Mouse (Mus musculus) gastrocnemius, adult 18-20 months (tissue): ENCODE results near the gene Dock7. TPM values are rescaled to one million over a fixed set of nuclear protein-coding genes. Genes with fewer than 3 reads are reported as not detected.

Experiments
- DNase-seq: peaks from one replicate; pipeline ENCODE4 v3.0.0; 2021; ENCODE audit warnings: low spot score
- total RNA-seq, 2 experiments: library from RNA; stranded (reverse); gene quantifications; 2 replicates each; pipeline ENCODE4 v1.2.3; 2021

Gene Dock7
- total RNA-seq, 2 experiments from 2014 or later, result 5.9 to 7.0 TPM

DNA sequence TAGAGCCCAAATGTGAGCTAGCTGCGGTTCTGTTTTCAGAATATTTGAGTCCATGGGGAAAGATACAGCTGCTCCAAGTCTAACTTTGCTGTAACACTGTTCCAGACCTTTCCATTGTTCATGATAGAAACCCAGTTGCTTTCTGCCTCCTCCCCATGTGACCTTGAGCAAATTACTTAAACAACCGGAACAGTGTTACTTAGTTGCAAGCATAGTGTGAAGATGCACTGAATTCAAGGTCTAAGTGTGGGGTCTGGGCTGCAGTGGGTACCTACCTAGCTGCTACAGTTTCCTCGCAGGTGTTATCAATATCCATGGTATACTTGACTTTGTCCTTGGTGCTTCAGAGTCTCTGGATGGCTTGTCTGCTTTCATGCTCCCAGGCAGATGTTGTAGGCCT, 1.3 kb upstream of the Dock7 start:
- DNase-seq, result no peak

- DNase-seq, result no peak
Observed at GRCm38 (mm10) chr4:99121123-99121755, 524 bp upstream of the Dock7 start.

DNA sequence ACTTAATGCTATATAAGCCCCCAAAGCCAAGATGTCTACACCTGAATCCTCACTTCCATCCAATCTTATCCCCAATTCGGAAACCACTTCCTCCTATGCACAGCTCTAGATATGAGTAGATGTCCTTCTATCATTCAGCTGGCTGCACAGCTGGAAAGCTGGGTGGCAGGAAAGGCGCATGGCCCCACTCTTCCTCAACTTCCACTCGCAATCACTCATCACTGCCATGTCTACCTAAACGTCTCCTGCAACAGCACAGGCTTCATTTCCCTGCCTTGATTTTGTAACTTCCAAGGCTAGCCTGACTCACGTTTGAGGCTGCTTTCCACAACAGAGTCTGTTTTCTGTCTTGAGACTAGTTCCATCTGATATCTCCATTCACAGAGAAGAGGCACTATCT, 1.7 kb downstream of the Dock7 start:
- DNase-seq, result no peak

DNA sequence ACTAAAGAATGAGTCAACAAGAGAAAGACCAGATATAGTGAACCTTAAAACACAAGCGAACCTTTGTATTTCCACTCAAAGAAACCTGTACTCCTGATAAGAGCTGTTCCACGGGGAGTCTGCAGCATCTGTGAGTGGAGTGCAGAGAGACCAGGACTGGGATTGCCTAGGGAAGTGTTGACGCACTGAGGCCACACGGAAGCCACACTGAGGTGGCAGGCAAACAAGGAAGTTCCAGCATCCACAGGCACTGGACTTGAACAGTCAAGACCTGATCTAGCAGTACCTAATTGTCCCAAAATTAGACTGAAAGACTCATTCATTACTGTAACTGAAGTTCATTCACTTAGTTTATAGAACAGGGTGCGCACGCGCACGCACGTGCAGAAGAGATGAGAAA, 4.9 kb downstream of the Dock7 start:
- no peak for DNase-seq

DNA sequence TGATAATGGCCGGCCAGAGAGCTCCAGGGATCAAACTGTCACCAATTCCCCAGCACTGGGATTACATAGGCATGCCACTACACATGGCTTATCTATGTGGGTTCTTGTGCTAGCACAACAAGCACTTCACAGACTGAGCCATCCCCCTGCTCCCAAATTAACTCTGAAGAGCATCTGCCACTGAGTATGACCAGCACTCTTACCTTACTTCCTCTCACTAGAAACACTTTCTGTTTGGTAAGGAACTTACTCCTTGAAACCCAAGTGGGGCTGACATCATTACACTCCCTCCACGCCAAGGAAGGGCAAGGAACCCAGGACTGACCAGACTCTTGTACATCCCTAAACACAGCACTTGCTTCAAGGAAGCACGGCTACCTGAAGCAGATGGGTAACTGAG, 9.0 kb downstream of the Dock7 start:
- DNase-seq, result no peak

GRCm38 (mm10) chr4:99108817-99109216, 11.9 kb downstream of the Dock7 start:
- no peak for DNase-seq

DNA sequence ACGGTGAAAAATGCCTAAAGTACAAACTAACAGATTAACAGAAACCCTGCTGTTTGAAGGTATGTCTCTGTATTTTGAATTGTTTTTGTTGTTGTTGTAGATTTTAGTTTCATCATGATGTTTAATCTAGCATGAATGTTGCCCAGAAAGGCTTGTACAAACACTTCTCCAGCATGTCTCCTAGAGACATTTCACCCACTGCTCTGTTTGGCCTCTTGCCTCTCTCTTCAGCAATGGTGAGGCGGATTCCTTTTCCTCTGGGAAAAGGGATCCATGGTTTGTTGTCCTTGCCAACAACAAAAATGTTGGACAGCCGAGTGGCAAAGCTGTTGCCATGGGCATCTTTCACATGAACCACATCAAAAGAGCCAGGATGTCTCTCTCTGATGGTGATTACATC, 17.9 kb downstream of the Dock7 start:
- DNase-seq, result no peak

DNA sequence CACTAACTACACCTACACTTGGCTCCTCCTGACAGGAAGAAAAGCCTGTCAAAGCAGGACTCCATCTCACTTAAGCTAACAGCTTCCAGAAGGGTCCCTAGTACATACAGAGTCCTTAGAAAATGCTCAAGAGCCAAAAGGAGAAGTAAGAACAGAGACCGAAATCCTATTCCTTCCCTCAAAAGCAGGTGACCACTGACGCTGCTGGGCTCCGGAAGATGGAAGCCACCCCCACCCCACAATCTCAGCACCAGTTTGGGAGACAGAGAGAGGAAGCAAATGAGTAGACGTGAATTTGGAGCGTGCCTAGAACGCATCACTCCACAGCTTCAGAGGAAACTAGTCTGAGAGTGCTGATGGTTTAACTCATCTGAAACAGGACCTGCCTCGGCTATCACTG, 20.0 kb downstream of the Dock7 start:
- DNase-seq, result no peak

DNA sequence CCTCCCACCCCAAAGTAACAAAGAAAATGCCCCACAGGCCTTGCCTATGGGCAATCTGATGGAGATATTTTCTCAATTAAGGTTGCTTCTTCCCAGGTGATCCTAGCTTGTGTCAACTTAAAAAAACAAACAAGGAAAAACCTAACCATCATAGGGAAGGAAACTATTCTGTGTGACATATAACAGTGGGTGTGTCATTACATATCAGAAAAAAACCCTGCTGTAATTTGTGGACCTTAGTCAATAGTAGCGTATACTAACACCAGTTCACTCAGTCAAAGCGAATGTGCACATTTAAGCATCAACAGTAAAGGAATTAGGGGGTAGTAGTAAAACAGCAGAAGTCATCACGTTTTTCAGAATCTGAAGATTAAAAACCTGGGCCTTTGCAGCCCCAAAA, 28.9 kb downstream of the Dock7 start:
- DNase-seq, result no peak

DNA sequence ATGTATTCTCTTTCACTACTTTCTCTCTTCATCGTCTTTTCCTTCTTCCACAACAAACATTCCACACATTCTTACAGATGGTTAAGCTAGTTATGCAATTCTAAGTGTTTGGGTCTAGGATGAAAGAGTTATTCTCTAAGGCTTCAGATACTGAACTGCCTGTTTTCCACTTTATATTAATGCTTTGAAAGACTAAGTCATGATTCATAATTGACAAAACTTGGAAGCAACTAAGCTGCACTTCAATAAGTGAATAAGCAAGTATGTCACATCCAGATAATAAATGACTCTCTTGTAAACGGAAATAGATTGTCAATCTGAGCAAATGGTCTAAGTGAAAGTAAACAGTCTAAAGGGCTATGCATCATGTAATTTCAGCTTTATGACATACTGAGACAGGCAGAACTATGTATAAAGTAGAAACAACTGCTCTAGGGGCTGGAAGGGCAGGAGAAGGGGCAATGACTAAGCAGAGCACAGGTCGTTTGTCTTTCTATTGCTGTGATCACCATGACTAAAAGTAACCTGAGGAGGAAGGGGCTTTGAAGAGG, 29.5 kb downstream of the Dock7 start:
- DNase-seq, result no peak

DNA sequence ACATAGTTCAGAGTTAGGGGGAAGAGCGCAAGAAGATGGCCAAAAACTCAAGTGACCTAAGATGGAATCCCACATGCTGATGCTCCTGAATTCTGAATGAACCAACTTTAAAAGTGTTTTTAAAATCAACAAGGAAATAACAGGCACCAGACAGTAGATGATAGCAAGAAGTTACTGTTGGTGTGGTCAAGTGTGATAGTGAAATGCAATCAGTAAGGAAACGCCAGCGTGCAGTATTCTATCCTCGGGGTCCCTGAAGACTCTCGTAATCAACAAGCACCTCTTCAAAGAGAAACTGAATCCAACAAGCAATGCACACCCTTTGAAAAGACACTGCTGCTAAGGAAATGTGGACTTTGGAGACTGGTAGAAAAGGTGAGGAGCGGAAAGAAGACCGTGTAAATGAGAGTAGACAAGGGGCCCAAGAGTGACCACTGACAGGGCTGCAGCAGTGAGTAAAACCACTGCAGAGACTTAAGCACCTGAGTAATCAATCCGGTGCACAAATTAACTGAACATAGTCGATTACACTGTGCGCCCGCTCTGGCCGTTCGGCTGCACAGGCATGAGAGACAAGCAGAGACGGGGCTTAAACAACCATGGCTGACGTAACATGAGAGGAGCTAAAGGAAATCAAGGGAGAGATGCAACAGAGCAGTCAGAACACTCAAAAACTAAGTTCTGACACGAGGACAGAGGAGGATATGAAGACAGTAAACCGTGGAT, 32.8 kb downstream of the Dock7 start:
- no peak for DNase-seq

- DNase-seq, result no peak
Observed at GRCm38 (mm10) chr4:99083862-99084261, 36.9 kb downstream of the Dock7 start.

GRCm38 (mm10) chr4:99081169-99081568, 39.5 kb downstream of the Dock7 start:
- no peak for DNase-seq

DNA sequence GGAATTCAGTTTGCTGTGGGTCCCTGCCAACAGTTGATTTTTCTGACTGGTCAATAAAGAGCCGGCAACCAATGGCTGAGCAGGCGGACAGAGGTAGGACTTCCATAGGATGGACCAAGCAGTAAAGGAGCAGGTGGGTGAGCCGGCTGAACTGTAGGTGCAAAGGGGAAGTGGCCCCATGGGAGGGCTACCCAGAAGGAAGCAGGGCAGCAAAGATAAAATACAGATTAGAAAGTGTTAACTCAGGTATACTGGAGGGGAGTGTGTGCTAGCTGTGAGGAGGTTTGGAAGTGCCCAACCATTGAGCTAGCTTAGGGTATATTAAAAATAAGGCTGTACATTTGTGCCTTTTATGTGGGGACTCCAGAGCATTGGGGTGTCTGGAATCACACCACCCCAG, 42.7 kb downstream of the Dock7 start:
- DNase-seq, result no peak

GRCm38 (mm10) chr4:99068806-99069205, 51.9 kb downstream of the Dock7 start:
- no peak for DNase-seq

DNA sequence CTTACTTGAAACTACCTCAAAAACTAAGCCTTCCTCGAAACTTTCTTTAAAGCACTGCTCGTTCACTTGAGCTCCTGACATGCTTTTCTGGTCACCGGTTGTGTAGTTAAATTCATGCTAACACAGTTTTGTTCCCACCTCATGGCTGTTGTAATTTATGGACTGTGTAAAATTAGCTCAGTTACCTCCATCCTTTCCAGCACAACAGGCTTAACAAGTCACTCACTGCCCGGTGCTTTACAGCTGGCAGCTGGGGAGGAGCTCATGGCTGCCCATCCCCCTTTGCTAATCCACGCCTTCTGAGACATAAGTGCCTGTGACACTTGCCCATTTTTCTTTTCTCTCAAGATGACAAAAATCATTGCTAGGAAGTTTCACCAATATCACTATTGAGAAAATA, 56.2 kb downstream of the Dock7 start:
- no peak for DNase-seq

GRCm38 (mm10) chr4:99048581-99048980, 72.1 kb downstream of the Dock7 start:
- no peak for DNase-seq

GRCm38 (mm10) chr4:99046471-99046870, 74.2 kb downstream of the Dock7 start:
- DNase-seq, result no peak

GRCm38 (mm10) chr4:99044854-99045253, 75.9 kb downstream of the Dock7 start:
- DNase-seq, result no peak

DNA sequence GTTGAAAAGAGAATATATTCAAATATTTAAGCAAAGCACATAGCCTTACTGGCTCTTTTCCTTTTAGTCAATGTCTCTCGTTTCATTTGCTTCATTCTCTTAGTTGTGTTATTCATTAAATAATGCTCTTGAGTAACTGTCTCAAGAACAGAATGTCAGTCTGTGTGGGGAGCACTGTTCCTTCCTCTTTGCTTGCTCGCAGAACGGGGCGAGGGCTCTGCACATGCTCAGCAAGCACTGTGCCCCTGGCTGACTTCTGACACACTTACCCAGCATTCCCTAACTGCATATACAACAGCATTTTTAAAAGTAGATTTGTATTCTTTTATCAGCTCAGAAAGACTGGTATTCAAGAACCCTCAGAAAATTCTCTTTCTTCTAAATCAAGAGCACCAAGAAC, 87.8 kb downstream of the Dock7 start:
- no peak for DNase-seq

DNA sequence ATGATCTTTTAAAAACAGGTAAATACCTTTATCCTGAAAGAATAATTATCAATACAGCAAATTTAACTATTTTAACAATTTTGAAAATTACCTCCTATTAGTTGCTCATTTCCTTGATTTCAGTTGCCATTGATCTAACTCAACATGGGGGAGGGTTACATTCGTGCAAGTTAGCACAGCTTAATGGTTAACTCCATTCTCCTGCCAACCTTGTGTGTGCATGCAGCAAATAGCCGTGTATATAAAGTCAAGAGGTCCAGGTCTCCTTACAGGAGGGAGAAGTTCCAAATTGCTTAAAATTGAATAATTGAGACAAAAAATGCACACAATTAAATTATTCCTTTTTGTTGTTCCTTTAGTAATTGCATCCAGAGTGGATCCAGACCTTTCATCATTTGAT, 90.0 kb downstream of the Dock7 start, which contains the start of gene Angptl3:
Angptl3 (plus strand) TSS at position 269 of the 400 bp plus-strand sequence.
- DNase-seq, result no peak

- DNase-seq, result no peak
Observed at GRCm38 (mm10) chr4:99028377-99028776, 92.3 kb downstream of the Dock7 start.

GRCm38 (mm10) chr4:99022221-99022620, 98.5 kb downstream of the Dock7 start:
- DNase-seq, result no peak
